Mouse (Mus musculus): ENCODE data around the gene Eef2. TPM values are rescaled to one million over a fixed set of nuclear protein-coding genes. Genes with fewer than 3 reads are reported as not detected.
"Not testable (repeated sequence)": the region's sequence is repeated elsewhere in the genome, so short reads cannot be mapped to it uniquely, and the experiment has no call there.

Gene Eef2
- total RNA-seq, 2 experiments from 2014 or later: 1,466 to 1,521 TPM

DNA sequence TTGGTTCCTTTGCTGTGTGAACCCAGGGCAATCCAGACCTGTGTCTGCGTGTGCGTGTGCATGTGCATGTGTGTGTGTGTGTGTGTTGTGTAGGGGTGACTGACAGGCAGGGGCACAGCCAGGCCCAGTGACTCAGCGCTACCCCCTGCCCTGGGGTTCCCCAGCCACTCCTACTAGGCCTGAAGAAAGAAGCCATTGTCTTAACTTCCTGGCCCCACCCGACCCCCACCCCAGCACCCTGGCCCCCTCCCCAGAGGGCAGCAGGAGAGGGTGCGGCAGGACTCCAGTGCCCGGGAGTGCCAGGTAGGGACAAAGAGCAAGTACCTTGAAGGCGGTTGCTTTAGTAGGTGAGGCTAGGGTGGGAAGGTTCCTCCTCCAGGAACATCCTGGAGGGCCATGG lies 30.7 kb upstream of the Eef2 start:
- DNase-seq: no peak

DNA sequence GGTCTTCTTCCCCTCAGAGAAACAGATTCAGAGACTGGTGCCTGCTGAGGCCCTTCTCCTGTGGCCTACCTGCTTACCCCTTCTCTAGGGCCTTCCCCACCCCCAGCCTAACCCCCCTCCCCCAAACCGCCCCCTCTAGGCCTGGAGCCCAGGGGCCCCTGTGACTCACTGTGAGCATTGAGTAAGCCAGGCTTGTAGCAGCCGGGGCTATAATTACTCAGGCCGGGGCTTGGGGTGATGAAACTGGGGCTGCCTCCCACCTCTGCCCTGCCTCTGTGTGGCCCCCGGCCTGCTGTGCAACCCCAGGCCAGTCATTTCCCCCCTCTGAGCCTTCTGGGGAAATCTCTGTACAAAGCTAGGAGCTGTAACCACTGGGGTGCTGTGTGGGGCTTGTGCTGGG lies 30.1 kb upstream of the Eef2 start:
- DNase-seq: no peak

GRCm38 (mm10) chr10:81151261-81151660 lies 25.2 kb upstream of the Eef2 start:
- no peak for DNase-seq

DNA sequence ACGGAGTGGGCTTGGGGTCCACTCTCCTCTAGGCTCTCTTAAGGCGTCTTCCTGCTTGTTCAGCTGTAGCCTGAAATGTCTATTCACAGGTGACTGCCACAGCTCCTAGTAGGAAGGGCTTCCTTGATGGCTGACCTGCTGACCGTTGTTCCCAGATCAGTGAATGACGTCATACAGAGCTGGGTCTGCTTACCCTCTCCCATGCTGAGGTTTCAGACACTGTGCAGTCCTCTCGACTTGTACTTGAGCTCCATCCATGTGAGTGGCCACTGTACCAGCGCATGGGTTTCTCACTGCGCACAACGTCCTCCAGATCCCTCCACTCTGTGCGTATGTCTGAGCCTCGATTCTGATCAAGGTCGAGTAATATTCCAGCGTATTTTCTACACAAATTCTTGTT lies 23.8 kb upstream of the Eef2 start:
- DNase-seq: no peak

DNA sequence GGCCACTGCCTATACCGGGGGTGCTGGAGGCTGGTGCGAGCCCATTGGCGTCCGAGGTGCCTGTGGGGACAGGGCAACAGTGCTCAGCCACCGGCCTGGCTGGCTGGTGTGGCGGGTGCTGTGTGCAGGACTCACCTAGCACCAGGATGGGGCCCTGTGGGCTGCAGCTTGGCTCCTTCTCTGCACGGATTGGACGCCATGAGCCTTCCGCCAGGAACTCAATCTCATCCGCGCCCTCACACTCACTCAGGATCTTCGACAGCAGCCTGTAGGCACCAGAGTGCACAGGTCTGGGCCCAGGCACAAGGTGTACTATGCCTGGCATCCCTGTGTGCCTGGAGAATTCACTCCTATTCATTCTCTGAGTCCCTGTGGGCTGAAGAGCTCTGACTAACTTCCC lies 22.1 kb upstream of the Eef2 start:
- DNase-seq: no peak

DNA sequence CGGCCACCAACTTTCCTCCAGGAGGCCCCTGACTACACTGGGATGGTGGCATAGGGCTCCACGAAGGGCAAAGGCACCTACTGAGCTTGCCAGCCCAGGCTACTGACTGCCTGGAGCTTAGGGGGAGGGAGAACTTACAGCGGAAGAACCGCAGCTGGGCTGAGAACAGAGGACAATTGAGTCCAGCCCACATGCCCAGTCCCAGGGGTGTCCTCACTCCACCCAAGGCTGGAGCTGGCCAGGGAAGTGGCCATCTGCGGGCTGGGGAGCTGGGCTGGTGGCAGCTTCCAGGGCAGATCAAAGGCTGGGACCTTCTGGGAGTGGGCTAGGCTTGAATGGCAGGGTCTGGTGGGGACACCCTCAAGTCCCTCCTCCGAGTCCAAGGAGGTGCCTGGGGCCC lies 21.7 kb upstream of the Eef2 start:
- no peak for DNase-seq

GRCm38 (mm10) chr10:81161602-81162317 lies 14.7 kb upstream of the Eef2 start:
- peak; percentile 64 for DNase-seq

- peak; percentile 16 for DNase-seq
These were observed 14.1 kb upstream of the Eef2 start for GRCm38 (mm10) chr10:81162318-81162652.

- DNase-seq: no peak
These were observed 11.3 kb upstream of the Eef2 start for GRCm38 (mm10) chr10:81165118-81165517.

DNA sequence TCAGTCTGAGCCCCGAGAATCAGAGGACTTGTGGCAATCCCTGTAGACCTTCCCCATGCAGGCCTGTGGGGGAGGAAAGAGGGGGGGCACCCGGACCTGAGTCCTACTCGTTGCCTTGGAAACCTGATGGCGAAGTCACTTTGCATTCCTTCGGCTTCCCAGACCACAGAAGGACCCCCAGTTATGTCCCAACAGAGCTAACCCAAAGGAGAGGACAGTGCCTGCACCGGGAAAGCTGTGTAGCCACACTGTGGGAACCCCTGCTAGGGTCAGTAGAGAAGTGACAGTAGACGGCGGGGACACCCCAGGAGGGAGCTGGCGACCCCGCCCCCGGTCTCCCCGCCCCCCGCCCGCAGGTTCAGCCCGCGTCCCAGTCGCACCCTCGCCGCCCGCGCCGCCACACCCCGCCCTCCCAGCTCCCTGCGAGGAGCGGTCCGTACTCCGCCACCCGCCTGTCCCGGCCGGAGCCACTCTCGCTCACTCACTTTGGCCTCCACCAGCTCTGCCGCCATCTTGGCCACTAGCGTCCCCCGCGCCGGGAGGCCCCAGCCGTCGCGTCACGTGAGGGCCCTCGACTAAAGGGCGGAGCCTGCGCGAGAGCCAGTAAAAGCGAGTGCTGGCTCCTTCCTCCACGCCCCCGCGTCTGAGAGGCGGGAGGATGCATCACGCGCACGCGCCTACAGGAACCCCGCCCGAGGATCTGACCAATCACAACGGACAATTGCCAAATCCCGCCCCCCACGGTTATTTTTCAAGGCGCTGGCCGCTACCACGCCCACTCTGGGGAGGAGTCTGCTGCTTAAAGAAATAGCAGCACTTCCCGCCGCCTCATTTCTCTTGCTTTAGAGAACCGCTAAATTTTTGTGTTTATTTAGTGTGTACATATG lies 9.0 kb upstream of the Eef2 start, which contains the start of gene Pias4:
TSS of gene Pias4 (minus strand) at position 724 of the 887 bp plus-strand sequence.
- peak; percentile 100 for DNase-seq

- DNase-seq: no peak
These were observed 8.4 kb upstream of the Eef2 start for GRCm38 (mm10) chr10:81168087-81168431.

- DNase-seq: peak; percentile 89
These were observed 7.7 kb upstream of the Eef2 start for GRCm38 (mm10) chr10:81168521-81169244.

- peak; percentile 57 for DNase-seq
These were observed 7.0 kb upstream of the Eef2 start for GRCm38 (mm10) chr10:81169411-81169900.

- DNase-seq: peak; percentile 91
These were observed 3.3 kb upstream of the Eef2 start for GRCm38 (mm10) chr10:81173132-81173531.

DNA sequence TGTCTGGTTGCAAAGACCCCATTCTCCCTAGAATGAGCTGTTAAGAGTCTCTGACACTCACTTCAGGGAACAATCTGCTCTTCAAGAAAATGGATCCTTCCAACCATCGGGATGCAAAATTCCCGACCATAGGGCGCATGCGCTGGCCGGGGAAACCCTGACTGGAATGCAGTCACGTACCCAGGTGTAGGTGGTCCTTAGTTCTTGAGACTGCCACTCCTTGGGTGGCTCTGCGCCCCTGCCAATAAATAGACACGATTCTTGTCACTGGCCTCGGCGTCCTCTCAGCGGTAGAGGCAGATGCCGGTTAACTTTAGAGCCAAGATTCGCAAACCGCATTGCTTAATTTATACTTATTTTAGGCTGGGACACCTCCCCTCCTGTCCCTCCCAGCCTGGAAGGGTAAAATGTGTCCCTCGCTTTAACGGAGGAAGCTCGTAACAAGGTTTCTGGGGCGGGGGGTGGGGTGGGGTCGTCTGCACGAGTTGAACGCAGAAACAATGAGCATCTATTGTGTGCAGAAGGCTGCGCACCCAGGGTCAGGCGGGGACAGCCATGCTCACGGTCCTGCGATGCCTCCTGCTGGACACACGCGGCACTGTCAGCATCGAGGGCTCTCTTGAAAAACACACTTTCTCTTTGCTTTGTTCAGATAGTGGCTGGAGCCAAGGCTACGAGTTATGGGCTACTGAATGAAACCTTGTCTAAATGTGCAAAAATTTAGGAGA lies 1.6 kb upstream of the Eef2 start:
- DNase-seq: peak; percentile 92

DNA sequence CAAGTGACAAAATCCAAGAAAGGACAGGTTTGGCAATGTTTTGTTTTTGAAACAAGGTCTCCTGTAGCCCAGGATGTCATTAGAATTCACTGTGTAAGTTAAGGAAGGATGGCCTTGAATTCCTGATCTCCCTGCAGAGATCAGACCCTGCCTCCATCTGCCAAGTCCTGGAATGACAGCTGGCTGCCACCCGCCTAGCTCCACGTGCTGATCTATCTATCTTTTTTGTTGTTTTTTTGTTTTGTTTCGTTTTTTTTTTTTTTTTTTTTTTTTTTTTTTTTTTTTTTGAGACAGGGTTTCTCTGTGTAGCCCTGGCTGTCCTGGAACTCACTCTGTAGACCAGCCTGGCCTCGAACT lies 1.1 kb upstream of the Eef2 start:
- not testable (repeated sequence) for DNase-seq

- DNase-seq: peak; percentile 75
These were observed 430 bp upstream of the Eef2 start for GRCm38 (mm10) chr10:81175936-81176465.

DNA sequence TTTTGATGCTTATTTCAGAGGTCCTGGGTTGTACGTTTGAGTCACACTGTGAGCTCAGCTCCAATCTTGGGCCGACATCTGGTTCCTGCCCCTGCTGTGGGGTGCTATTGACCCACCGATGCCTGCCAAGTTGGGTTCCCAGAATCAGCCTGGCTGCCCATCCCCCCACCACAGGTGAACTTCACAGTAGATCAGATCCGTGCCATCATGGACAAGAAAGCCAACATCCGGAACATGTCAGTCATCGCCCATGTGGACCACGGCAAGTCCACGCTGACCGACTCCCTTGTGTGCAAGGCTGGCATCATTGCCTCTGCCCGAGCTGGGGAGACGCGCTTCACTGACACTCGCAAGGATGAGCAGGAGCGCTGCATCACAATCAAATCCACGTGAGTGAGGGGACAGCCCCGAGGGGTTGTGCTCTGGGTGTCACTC lies 1.1 kb downstream of the Eef2 start:
- peak; percentile 63 for DNase-seq

- DNase-seq: no peak
These were observed 1.7 kb downstream of the Eef2 start for GRCm38 (mm10) chr10:81177958-81178712.

- no peak for DNase-seq
These were observed 2.5 kb downstream of the Eef2 start for GRCm38 (mm10) chr10:81178927-81179326.

Measured in adrenal gland, postnatal 10 days (tissue).